Mouse (Mus musculus): ENCODE measurements around the gene Anxa9. TPM values are rescaled to one million over a fixed set of nuclear protein-coding genes. Genes with fewer than 3 reads are reported as not detected.

Anxa9 gene
- total RNA-seq, 2 experiments from 2014 or later = 0.64 to 0.89 TPM

- intact Hi-C loops (cut with DNase I) = loop anchor here (5.0 kb wide), 1 partner anchor 33 kb away; the partner anchor contains the start of genes Mindy1 and Prune1
- DNase-seq (ENCODE audit: low spot score in 2 of 2) = peak; percentile 61 to 71
Observed at GRCm38 (mm10) chr3:95315094-95315843, 8.3 kb upstream of the Anxa9 start.

GRCm38 (mm10) chr3:95314486-95315093 is 7.6 kb upstream of the Anxa9 start, which contains the start of gene Cers2:
Gene Cers2, plus strand, starts transcription at chr3:95314791.
- no peak for DNase-seq (ENCODE audit: low spot score in 2 of 2)
- intact Hi-C loops (cut with DNase I) = loop anchor here (5.0 kb wide), 1 partner anchor 32 kb away; the partner anchor contains the start of genes Mindy1 and Prune1

- no peak for DNase-seq (ENCODE audit: low spot score in 2 of 2)
- intact Hi-C loops (cut with DNase I) = no loop called here
Observed at GRCm38 (mm10) chr3:95314075-95314474, 7.1 kb upstream of the Anxa9 start.

- DNase-seq (ENCODE audit: low spot score in 2 of 2) = no peak
- intact Hi-C loops (cut with DNase I) = no loop called here
Observed at GRCm38 (mm10) chr3:95313476-95313875, 6.5 kb upstream of the Anxa9 start.

GRCm38 (mm10) chr3:95312623-95313022 is 5.6 kb upstream of the Anxa9 start:
- DNase-seq (ENCODE audit: low spot score in 2 of 2) = no peak
- intact Hi-C loops (cut with DNase I) = no loop called here

- intact Hi-C loops (cut with DNase I) = no loop called here
- peak; percentile 75 to 77 for DNase-seq (ENCODE audit: low spot score in 2 of 2)
Observed at GRCm38 (mm10) chr3:95310968-95311882, 4.2 kb upstream of the Anxa9 start.

GRCm38 (mm10) chr3:95310496-95310895 is 3.5 kb upstream of the Anxa9 start:
- intact Hi-C loops (cut with DNase I) = no loop called here
- no peak for DNase-seq (ENCODE audit: low spot score in 2 of 2)

GRCm38 (mm10) chr3:95306244-95306643 is 732 bp downstream of the Anxa9 start:
- intact Hi-C loops (cut with DNase I) = no loop called here
- no peak for DNase-seq (ENCODE audit: low spot score in 2 of 2)

- intact Hi-C loops (cut with DNase I) = no loop called here
- no peak for DNase-seq (ENCODE audit: low spot score in 2 of 2)
Observed at GRCm38 (mm10) chr3:95301204-95301796, 5.7 kb downstream of the Anxa9 start.

GRCm38 (mm10) chr3:95298018-95298417 is 9.0 kb downstream of the Anxa9 start:
- intact Hi-C loops (cut with DNase I) = no loop called here
- no peak for DNase-seq (ENCODE audit: low spot score in 2 of 2)

- DNase-seq (ENCODE audit: low spot score in 2 of 2) = peak in 1 of 2 experiments; percentile 46
- intact Hi-C loops (cut with DNase I) = no loop called here
Observed at GRCm38 (mm10) chr3:95296103-95296469, 10.9 kb downstream of the Anxa9 start.

GRCm38 (mm10) chr3:95295321-95296102 is 11.5 kb downstream of the Anxa9 start:
- intact Hi-C loops (cut with DNase I) = no loop called here
- DNase-seq (ENCODE audit: low spot score in 2 of 2) = no peak

GRCm38 (mm10) chr3:95294718-95295117 is 12.3 kb downstream of the Anxa9 start:
- no peak for DNase-seq (ENCODE audit: low spot score in 2 of 2)
- intact Hi-C loops (cut with DNase I) = no loop called here

GRCm38 (mm10) chr3:95294316-95294715 is 12.7 kb downstream of the Anxa9 start:
- intact Hi-C loops (cut with DNase I) = no loop called here

GRCm38 (mm10) chr3:95293537-95293936 is 13.4 kb downstream of the Anxa9 start:
- intact Hi-C loops (cut with DNase I) = no loop called here

More at GRCm38 (mm10) chr3:95294316-95294715, 12.7 kb downstream of the Anxa9 start:
- no peak for DNase-seq (ENCODE audit: low spot score in 2 of 2)

GRCm38 (mm10) chr3:95292899-95293298 is 14.1 kb downstream of the Anxa9 start:
- no peak for DNase-seq (ENCODE audit: low spot score in 2 of 2)
- intact Hi-C loops (cut with DNase I) = no loop called here

More at GRCm38 (mm10) chr3:95293537-95293936, 13.4 kb downstream of the Anxa9 start:
- DNase-seq (ENCODE audit: low spot score in 2 of 2) = no peak

GRCm38 (mm10) chr3:95291041-95291440 is 15.9 kb downstream of the Anxa9 start:
- DNase-seq (ENCODE audit: low spot score in 2 of 2) = no peak
- intact Hi-C loops (cut with DNase I) = no loop called here

GRCm38 (mm10) chr3:95290156-95290555 is 16.8 kb downstream of the Anxa9 start:
- no peak for DNase-seq (ENCODE audit: low spot score in 2 of 2)
- intact Hi-C loops (cut with DNase I) = no loop called here

GRCm38 (mm10) chr3:95289419-95289818 is 17.6 kb downstream of the Anxa9 start:
- intact Hi-C loops (cut with DNase I) = no loop called here
- DNase-seq (ENCODE audit: low spot score in 2 of 2) = no peak

All from left cerebral cortex, postnatal 14 days (tissue).